Mouse (Mus musculus): ENCODE data around the gene Ttyh1.

GRCm38 (mm10) chr7:4143506-4143905, 24.3 kb downstream of the Ttyh1 start:
- TF ChIP-seq UBTF (IDR thresholded peaks at IDR 0.05; ENCODE audit: low read depth, low read length) = no peak
- TF ChIP-seq ZKSCAN1 (IDR thresholded peaks at IDR 0.05; ENCODE audit: borderline replicate concordance, low read depth, low read length) = no peak
- TF ChIP-seq MAZ (IDR thresholded peaks at IDR 0.05; ENCODE audit: low read depth, low read length) = no peak
- no peak for TF ChIP-seq GABPA (IDR thresholded peaks at IDR 0.05; ENCODE audit: insufficient replicate concordance, low read depth, low read length)
- no peak for TF ChIP-seq POLR2A (IDR thresholded peaks at IDR 0.05; ENCODE audit: low read depth, low read length)
- TF ChIP-seq MYC (IDR thresholded peaks at IDR 0.05; ENCODE audit: low read depth, low read length) = no peak
- TF ChIP-seq MAX (IDR thresholded peaks at IDR 0.05; ENCODE audit: low read length) = no peak
- TF ChIP-seq USF1 (IDR thresholded peaks at IDR 0.05; ENCODE audit: low read depth, low read length) = no peak
- TF ChIP-seq CTCF (conservative IDR thresholded peaks at IDR 0.05 in 1 of 2, IDR thresholded peaks at IDR 0.05 in 1 of 2; ENCODE audit: low read depth in 2 of 2, low read length in 2 of 2) = no peak
- TF ChIP-seq ETS1 (conservative IDR thresholded peaks at IDR 0.05; ENCODE audit: low read depth, low read length) = no peak
